Mouse (Mus musculus) ES-E14 (cell line): ENCODE measurements around the gene Stat6.

Experiments used
- CHD2 ChIP-seq: IDR thresholded peaks from 2 replicates; pipeline ENCODE4 v1.6.1; 2014; ENCODE audit warnings: mild to moderate bottlenecking, low read depth, low read length, inconsistent platforms
- HCFC1 ChIP-seq: IDR thresholded peaks from 2 replicates; pipeline ENCODE4 v1.6.1; 2012; ENCODE audit warnings: low read length, inconsistent platforms, borderline replicate concordance; ENCODE audit not compliant: insufficient read depth
- MAFK ChIP-seq: IDR thresholded peaks from 2 replicates; pipeline ENCODE4 v1.6.1; 2014; ENCODE audit warnings: mild to moderate bottlenecking, low read depth, low read length, inconsistent platforms; ENCODE audit not compliant: insufficient read depth
- ZC3H11A ChIP-seq: IDR thresholded peaks from 2 replicates; pipeline ENCODE4 v1.6.1; 2012; ENCODE audit warnings: low read depth, mild to moderate bottlenecking, inconsistent platforms, low read length, borderline replicate concordance
- ZNF384 ChIP-seq: IDR thresholded peaks from 2 replicates; pipeline ENCODE4 v1.6.1; 2012; ENCODE audit warnings: low read depth, low read length, inconsistent platforms

- TF ChIP-seq CHD2 (no peak), MAFK (no peak), ZNF384 (no peak), ZC3H11A (no peak), HCFC1 (no peak)
These were observed 20.8 kb upstream of the Stat6 start for GRCm38 (mm10) chr10:127622057-127622392.
